Mouse (Mus musculus) midbrain, embryonic 16.5 days (tissue): ENCODE measurements around the gene Eomes. TPM values are rescaled to one million over a fixed set of nuclear protein-coding genes. Genes with fewer than 3 reads are reported as not detected.

Source experiments
- ATAC-seq: fragments of 200-750 bp; cut with Nextera tagmentation; 2 replicates; pipeline ENCODE4 v1.8.0; 2017; ENCODE audit warnings: moderate TSS enrichment
- H3K27ac ChIP-seq: fragments of 300-500 bp; sonication (generic); 2 replicates; pipeline ENCODE4 v1.5.1; 2014; ENCODE audit warnings: mild to moderate bottlenecking, low read length, mixed read lengths
- H3K27me3 ChIP-seq: fragments of 300-500 bp; sonication (generic); 2 replicates; pipeline ENCODE4 v1.6.1; 2014; ENCODE audit warnings: low read depth, low read length, mixed read lengths; ENCODE audit not compliant: control insufficient read depth, insufficient read depth
- H3K36me3 ChIP-seq: fragments of 300-500 bp; sonication (generic); 2 replicates; pipeline ENCODE4 v1.6.1; 2014; ENCODE audit warnings: mild to moderate bottlenecking, low read length, moderate library complexity, mixed read lengths; ENCODE audit not compliant: control insufficient read depth, insufficient read depth
- H3K4me1 ChIP-seq: fragments of 300-500 bp; sonication (generic); 2 replicates; pipeline ENCODE4 v1.6.1; 2014; ENCODE audit warnings: mild to moderate bottlenecking, low read length, mixed read lengths; ENCODE audit not compliant: control insufficient read depth, insufficient read depth
- H3K4me2 ChIP-seq: fragments of 300-500 bp; sonication (generic); 2 replicates; pipeline ENCODE4 v1.6.1; 2014; ENCODE audit warnings: mild to moderate bottlenecking, low read length, mixed read lengths
- H3K4me3 ChIP-seq: fragments of 300-500 bp; sonication (generic); 2 replicates; pipeline ENCODE4 v1.5.1; 2014; ENCODE audit warnings: low read depth, mild to moderate bottlenecking, low read length, moderate library complexity, mixed read lengths
- H3K9ac ChIP-seq: fragments of 300-500 bp; sonication (generic); 2 replicates; pipeline ENCODE4 v1.6.1; 2014; ENCODE audit warnings: low read depth, low read length, mixed read lengths
- H3K9me3 ChIP-seq: fragments of 300-500 bp; sonication (generic); replicated peaks from 2 replicates; pipeline ENCODE4 v1.6.1; 2014; ENCODE audit warnings: mild to moderate bottlenecking, low read length, mixed read lengths; ENCODE audit not compliant: control insufficient read depth, poor library complexity, severe bottlenecking
- WGBS: fragments of 180-500 bp; shearing (Covaris S2); extraction: QIAGEN DNeasy Blood & Tissue Kit; methylation state at CpG from one replicate; pipeline ENCODE4 v1.1.7; 2014; 5-methylcytosine and 5-hydroxymethylcytosine counted together
- polyA plus RNA-seq: library from polyadenylated mRNA; unstranded; fragments of >200 nt; fragmentation: Nextera tagmentation; extraction: Ambion mirVana; gene quantifications from 2 replicates; pipeline ENCODE4 v1.2.1, GENCODE M21; 2015

The Eomes gene
- polyA plus RNA-seq, 1 experiment from 2014 or later = 2.0 TPM

DNA sequence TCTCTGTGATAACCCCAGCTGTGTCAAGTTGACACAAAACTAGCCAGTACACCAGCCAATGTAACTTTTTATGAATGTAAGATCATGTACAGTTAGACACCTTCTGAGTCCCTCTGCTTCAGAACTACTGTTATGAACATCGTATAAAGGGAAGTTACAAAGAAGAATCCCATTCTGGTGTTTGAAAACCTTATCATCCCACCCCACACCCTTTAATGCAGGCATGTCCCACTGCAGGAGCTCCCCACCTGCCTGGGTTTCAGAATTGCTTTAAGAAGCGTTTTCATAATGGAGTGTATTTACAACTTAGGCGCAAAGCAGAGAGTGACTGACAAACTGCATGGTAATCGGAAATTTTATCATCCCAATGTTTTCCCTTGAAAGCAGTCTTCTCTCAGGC lies 13.2 kb downstream of the Eomes start:
- ATAC-seq = no peak
- Histone ChIP-seq H3K9me3 (no peaks in the 10 kb centered on the region), H3K9ac (no peak overlapping the region), H3K4me2 (no peak overlapping the region), H3K27ac (no peak overlapping the region), H3K4me3 (no peak overlapping the region), H3K36me3 (no peaks in the 10 kb centered on the region), H3K4me1 (peaks cover 28% of the 10 kb centered on the region; the same call in 1 of the 2 replicates), H3K27me3 (peaks cover 27% of the 10 kb centered on the region)
- 87% methylated on average over 4 of the region's 4 CpGs for WGBS

DNA sequence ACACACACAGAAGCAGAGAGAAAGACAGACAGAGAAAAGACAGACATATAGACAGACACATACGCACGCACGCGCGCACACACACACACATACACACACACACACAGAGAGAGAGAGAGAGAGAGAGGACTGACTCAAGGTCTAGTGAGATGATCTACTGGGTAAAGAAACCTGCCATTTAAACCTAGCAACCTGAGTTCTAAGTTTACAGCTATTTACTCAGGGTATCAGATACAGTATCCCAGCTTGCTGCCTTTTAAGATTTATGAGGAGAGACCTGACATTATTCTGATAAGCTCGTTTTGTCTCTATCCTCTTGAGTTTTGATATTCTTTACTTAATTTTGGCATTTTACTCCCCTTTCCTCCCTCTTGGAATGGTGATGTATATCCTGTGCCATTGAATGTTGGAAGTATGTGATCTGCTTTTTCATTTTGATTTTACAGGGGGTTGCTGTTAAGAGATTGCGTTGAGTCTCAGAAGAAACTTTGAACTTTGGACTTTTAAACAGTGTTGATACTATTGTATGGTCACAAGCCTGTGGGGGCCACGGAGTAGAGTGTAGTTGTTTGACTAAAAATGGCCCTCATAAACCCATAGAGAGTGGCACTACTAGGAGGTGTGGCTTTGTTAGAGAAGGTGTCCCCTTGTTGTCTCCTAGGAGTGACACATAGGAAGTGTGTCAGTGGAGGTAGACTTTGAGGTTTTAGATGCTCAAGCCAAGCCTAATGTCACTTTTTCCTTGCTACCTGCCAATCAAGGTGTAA lies 15.1 kb downstream of the Eomes start:
- ATAC-seq = no peak
- no peak overlapping the region for H3K4me3 ChIP-seq

DNA sequence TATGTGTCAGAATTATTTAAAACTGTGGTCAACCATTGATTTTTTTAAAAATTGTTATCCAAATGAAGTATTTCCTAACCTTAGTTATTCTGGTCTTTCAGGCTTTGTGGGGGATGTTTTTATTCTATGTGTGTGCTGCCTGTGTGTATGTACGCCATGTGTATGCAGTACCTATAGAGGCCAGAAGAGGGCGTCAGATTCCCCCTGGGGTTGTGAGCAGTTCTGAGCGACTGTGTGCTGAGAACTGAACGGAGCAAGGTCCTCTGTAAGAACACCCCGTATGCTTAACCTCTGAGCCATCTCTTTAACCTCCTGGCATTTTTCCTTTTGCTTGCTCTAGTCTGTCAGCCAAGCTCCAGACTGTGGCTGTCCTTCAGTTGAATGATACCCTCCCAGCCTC lies 16.1 kb downstream of the Eomes start:
- H3K9ac ChIP-seq = no peak overlapping the region
- H3K36me3 ChIP-seq = no peaks in the 10 kb centered on the region
- no peaks in the 10 kb centered on the region for H3K9me3 ChIP-seq
- 92% methylated on average over 5 of the region's 5 CpGs for WGBS
- peaks cover 4% of the 10 kb centered on the region; the same call in 1 of the 2 replicates for H3K4me1 ChIP-seq
- no peak for ATAC-seq
- H3K4me3 ChIP-seq = no peak overlapping the region
- H3K27ac ChIP-seq = no peak overlapping the region
- no peak overlapping the region for H3K4me2 ChIP-seq
- peaks cover 9% of the 10 kb centered on the region for H3K27me3 ChIP-seq

More for the DNA sequence above, 15.1 kb downstream of the Eomes start:
- Histone ChIP-seq H3K27ac (no peak overlapping the region), H3K9me3 (no peaks in the 10 kb centered on the region), H3K36me3 (no peaks in the 10 kb centered on the region), H3K27me3 (peaks cover 17% of the 10 kb centered on the region), H3K4me2 (no peak overlapping the region), H3K9ac (no peak overlapping the region), H3K4me1 (peaks cover 13% of the 10 kb centered on the region; the same call in 1 of the 2 replicates)
- WGBS = 82% methylated on average over 8 of the region's 8 CpGs

DNA sequence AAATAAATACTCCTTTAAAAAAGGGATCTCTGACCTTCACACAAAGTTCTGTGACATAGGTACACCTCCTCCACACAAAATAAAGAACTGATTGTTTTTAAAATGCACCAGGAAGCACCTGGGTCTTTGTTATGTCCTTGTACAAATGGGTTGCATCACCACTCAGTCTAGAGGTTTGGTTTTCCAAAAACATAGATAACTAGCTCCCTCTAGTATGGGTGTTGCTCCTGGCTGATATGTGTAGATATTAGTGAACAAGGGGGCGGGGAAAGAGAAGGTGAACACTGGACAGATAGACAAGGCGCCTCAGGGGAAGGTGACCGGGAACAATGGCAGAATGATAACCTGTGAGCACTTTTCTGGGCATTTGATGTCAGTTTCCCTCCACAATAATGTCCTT lies 17.9 kb downstream of the Eomes start:
- Histone ChIP-seq H3K27me3 (no peaks in the 10 kb centered on the region), H3K9ac (no peak overlapping the region), H3K9me3 (no peaks in the 10 kb centered on the region), H3K4me3 (no peak overlapping the region), H3K36me3 (no peaks in the 10 kb centered on the region), H3K4me1 (no peaks in the 10 kb centered on the region), H3K4me2 (no peak overlapping the region), H3K27ac (no peak overlapping the region)
- WGBS = 90% methylated on average over 3 of the region's 3 CpGs
- no peak for ATAC-seq

DNA sequence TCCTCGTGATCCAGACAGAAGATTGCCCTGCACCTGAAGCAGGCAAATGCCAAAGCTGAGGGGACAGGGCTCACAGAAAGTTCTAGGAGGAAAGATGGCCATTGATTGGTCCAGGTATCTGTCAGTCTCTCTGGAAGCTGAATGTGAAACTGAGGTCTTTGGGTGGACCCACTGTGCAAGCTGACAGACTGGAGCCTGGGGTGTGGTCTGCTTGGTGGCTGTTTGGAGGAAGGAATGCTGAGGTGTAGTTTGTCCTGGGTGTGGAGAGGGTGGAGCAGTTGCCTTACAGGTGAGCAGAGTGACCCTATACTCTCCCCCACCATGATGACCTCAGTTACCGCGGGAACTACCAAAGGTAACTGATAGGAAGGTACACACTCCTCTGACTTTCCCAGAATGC lies 18.9 kb downstream of the Eomes start:
- Histone ChIP-seq H3K4me2 (no peak overlapping the region), H3K4me1 (no peaks in the 10 kb centered on the region), H3K27ac (no peak overlapping the region), H3K9ac (no peak overlapping the region), H3K27me3 (no peaks in the 10 kb centered on the region), H3K9me3 (no peaks in the 10 kb centered on the region), H3K36me3 (no peaks in the 10 kb centered on the region), H3K4me3 (no peak overlapping the region)
- ATAC-seq = no peak
- 89% methylated on average over 3 of the region's 3 CpGs for WGBS

DNA sequence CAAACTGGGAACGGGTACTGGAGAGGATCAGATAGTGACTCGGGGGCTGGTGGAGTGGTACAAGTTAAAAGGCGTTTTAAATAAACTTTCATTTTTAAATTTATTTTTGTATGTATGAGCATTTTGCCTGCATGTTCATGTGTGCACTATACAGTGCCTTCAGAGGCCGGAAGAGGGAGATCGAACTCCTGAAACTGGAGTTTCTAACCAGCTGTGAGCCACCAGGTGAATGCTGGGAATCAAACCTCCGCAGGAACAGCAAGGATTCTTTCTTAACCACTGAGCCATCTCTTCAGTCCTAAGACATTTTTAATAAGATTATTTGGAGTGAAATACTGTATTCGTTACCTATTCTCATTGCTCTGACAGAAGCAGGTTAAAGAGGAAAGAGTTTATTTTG lies 20.0 kb downstream of the Eomes start:
- no peak for ATAC-seq
- H3K36me3 ChIP-seq = no peaks in the 10 kb centered on the region
- H3K4me1 ChIP-seq = no peaks in the 10 kb centered on the region
- H3K9ac ChIP-seq = no peak overlapping the region
- no peaks in the 10 kb centered on the region for H3K27me3 ChIP-seq
- no peak overlapping the region for H3K27ac ChIP-seq
- no peaks in the 10 kb centered on the region for H3K9me3 ChIP-seq
- H3K4me2 ChIP-seq = no peak overlapping the region
- no peak overlapping the region for H3K4me3 ChIP-seq
- 76% methylated on average over 7 of the region's 7 CpGs for WGBS

DNA sequence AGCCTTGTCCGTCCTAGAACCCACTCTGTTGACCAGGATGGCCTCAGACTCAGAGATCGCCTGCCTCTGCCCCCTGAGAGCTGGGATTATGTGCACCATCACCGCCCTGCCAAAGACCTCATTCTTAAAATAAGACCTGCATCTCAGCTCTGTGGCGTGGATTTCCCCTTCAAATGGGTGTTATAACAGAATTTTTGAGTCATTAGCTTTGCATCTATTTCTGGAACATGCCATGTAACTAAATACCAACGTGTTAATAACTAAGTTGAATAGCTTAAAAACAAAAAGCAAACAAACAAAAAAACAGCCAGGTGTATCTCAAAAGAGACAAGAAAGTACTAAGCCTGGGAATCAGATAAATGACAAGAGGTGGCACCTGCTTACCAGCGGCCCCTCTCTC lies 23.0 kb downstream of the Eomes start:
- Histone ChIP-seq H3K9me3 (no peaks in the 10 kb centered on the region), H3K4me1 (peaks cover 3% of the 10 kb centered on the region; the same call in 1 of the 2 replicates), H3K4me3 (no peak overlapping the region), H3K36me3 (no peaks in the 10 kb centered on the region), H3K4me2 (no peak overlapping the region), H3K9ac (no peak overlapping the region), H3K27me3 (no peaks in the 10 kb centered on the region), H3K27ac (no peak overlapping the region)
- 76% methylated on average over 6 of the region's 6 CpGs for WGBS
- no peak for ATAC-seq

DNA sequence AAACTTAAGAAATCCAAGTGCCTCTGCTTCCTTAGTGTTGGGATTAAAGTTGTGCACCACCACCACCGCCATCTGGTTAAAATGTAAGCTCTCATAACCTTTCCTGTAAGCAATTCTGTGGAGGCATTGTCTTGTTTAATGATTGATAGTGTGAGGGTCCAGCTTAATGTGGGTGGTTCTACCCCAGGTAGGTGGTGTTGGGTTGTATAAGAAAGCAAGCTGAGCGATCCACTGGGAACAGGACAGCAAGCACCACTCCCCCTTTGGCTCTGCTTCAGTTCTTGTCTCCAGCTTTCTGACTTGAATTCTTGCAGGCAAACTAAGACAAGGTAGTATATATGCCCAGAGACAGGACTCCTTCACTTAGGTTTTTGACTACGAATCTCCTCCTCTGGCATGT lies 26.6 kb downstream of the Eomes start:
- Histone ChIP-seq H3K9me3 (no peaks in the 10 kb centered on the region), H3K9ac (no peak overlapping the region), H3K4me2 (no peak overlapping the region), H3K4me3 (no peak overlapping the region), H3K27me3 (no peaks in the 10 kb centered on the region), H3K4me1 (peaks cover 26% of the 10 kb centered on the region), H3K27ac (no peak overlapping the region), H3K36me3 (no peaks in the 10 kb centered on the region)
- ATAC-seq = no peak
- 89% methylated on average over 3 of the region's 3 CpGs for WGBS

DNA sequence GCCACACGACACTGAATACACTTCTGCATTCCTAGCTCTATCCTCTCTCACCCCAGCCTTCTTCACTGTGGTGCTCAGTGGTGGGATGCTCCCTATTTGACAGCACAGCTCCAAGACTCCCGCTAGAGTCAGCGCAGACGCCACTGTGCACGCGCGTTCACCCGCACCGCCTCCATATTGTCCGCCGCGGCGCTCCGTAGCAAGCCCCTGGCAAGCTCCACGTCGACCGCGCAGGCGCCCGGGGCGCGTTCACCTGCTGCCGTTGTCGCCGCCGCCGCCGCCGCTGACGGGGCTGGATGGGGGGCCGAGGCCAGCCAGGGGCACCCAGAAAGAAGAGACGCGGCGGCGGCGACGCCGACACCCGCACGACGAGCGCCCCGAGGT lies 28.0 kb downstream of the Eomes start, which contains the start of gene Golga4:
Golga4 (plus strand) TSS at position 248 of the 384 bp plus-strand sequence.
- Histone ChIP-seq H3K9ac (peak within 1 kb of the TSS; percentile 90), H3K4me2 (peak within 1 kb of the TSS; percentile 99), H3K27me3 (no peaks in the 10 kb centered on the region), H3K4me3 (peak within 1 kb of the TSS; percentile 93), H3K27ac (peak within 1 kb of the TSS; percentile 82), H3K36me3 (no peaks in the 10 kb centered on the region), H3K9me3 (no peaks in the 10 kb centered on the region), H3K4me1 (peaks cover 28% of the 10 kb centered on the region)
- peak; percentile 92 for ATAC-seq
- 0% methylated on average over 38 of the region's 43 CpGs for WGBS
